Mouse (Mus musculus) right cerebral cortex, postnatal 14 days (tissue): ENCODE measurements around the gene Ackr4.

Source experiments
- DNase-seq: peaks from one replicate; pipeline ENCODE4 v3.0.0; 2022

Ackr4 gene

DNA sequence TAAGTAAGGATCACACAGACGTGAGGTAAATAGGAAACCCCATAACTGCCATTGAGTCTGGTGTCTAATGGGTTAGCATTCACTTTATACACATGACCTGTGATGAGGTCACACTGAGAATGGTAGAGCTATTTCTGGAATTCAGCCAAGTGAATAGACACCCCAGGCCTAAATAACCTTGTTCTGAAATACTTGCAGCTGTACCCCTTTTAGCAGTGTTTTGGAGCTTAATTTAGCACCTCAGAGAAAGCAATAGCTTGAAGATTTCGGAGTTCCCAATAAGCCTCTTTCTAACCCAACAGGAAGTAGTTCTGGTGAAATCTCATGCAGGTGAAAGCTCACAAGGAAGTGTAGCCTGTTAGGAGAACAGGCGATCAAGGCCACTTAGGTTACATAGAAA, at the start of gene Ackr4:
Gene Ackr4, minus strand, starts transcription at position 101 of the 400 bp plus-strand sequence.
- DNase-seq: no peak

DNA sequence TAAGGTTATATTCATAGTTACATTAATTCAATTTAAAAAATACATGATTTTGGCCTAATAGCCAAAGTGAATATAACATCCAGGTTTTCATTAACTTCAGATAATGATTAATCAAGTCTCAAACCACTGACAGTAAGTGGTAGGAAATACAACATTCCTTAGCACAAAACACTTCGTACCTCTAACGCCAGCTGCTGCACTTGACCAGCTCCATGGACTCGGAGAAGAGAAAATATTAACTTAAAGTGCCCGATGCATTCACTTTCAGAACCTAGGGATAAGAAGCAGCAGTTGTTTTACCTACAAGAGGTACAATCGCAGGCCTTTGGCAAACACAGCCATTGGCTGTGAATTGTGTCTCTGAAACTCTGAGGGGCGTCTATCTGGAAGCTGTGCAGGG, 45.6 kb upstream of the Ackr4 start:
- no peak for DNase-seq

DNA sequence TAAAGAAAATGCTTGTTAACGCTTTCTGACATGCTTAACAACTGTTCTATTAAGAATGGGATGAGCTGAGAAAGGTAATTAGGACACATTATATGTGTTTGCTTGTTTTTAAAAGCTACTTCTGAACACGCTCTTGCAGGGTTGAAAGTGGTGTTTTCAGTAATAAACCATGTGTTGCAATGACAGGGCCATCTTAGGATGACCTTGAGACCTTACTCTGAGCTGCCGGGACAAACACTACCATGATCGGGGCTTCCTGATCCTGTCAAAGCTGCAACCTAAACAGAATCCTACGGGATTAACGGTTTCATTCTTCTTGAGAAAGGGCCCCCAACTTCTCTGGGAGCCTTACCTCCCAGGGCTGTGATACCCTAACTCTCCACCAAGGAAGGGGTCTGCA, 44.9 kb upstream of the Ackr4 start:
- no peak for DNase-seq

DNA sequence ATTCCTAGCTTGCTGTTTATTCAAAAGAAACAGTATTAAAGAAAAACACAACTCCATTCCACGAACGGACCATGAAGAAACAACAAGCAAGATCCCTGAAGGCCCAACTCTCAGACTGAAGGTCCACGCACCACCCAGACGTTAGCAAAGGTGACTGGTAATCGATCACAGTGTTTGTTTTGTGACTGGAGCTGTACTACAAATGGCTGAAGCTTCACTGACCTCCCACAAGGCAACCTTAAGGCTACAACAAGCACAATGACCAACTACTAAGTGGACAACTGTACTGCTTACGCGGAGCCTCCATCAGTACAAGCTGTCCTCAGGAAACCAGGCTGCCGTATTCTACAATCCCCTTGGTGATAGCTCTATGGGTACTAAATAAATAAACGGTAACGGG, 43.3 kb upstream of the Ackr4 start:
- DNase-seq: no peak

DNA sequence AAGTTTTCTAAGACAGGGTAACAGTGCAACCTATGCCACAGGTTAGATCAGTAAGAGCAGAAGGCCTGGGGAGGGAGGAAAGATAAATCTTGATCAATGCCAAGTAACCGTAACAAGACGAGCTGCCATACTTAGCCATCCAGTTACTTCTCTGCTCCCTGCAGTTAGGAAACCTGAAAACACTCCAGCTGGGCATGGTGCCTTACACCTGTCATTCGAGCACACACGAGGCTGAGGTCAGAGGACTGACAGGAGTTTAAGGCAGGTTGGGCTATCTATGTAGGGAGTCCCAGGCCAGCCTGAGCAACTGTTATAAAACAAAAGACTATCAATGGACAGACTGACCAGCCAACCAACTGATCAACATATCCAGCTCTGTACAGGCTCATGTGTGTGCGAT, 39.2 kb upstream of the Ackr4 start:
- DNase-seq: no peak

DNA sequence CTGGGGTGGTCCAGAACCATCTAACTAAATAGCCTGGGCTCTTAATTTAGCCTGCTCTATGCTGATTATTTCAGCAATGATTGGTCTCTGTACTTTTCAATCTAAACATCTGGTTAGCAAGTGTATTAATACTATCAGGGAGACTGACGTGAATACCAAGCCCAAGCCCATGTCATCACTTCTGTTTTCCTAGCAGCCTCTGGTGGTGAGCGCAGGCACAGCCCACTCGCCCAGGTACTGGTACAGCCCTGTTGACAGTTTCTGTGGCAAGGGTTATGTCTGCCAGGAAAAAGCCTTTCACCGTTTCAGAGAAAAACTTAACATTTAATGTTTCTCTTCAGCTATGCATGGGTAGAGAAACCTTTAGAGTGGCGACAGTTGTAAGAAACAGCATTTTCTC, 37.5 kb upstream of the Ackr4 start:
- DNase-seq: no peak

DNA sequence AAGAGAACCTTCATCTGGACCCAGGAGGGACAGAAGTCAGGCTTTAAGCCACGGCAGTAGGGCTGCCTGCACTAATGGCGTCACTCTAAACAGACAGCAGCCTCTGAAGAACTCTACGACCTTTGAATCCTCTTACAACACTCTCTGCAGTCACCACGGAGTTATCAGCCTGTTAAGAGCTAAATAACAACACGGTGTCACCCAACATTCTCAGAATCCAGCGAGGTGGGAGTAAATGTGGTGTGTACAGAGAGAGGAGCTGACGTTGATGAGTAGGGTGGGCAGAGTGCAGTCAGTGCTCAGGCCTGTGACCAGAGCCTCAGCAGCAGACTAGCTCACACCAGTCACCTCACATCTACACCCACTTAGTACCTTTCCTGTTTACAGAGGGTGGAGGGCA, 34.4 kb upstream of the Ackr4 start:
- no peak for DNase-seq

DNA sequence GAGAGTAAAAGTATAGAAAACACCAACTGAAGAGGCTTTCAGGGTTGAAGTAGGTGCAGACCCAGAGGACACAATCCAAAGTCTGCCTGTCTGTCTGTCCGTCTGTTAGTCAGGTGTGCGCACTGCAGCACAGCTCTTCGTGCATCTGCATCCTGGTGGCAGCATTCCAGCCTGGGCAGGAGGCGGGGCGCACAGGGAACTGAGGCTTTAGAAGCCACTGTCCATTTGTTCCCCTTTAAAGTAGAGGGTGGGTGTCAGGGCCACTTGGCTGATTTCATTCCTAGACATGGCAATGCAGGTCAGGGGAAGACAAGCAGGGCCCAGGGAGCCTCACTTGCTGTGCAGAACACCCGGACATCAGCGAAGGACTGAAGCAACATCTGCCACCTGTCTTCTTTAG, 30.6 kb upstream of the Ackr4 start:
- no peak for DNase-seq

DNA sequence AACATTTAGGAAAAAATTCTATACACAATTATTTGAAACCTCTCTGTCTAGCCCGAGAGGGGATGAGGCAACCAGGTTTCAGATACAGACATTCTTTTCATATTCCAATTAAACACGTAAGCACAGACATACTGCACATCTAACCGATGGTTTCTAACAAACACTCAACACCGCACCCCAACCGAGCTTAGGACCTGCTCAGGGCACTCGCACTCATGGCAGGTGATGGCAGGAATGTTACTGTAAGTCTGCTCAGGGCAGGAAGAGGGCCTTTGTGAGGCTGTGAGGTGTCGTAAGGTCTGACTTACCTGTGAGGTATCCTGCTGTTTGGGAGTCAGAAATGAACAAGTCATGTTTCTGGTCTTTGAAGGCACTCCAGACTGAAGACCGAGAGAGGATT, 29.8 kb upstream of the Ackr4 start:
- DNase-seq: no peak

DNA sequence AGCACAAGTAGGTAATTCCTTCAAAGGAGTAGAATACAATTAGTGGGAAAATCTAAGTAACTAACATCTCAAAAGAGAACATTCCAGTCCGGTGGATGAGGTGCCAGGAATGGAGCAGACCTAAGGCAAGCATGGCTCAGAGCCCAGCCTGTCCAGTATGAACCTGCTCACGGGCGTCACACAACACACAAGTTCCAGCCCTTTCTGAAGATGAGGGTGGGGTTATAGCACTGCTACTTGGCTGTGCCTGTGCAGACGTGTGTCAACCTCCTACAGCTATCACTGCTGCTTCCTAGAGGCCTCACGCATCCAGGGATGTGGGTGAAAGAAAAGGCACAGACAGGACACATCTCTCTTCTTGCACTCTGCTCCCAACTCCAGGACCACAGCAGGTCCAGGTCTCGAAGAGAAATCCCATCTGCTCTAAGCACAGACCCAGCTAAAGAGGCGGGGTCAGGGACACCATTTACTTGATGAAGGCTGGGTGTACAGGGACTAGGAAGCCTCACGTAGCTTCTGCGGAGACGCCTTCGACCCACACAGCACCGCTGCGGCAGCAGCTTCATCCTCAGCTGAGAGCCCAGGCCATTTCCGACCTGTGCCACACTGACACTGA, 28.5 kb upstream of the Ackr4 start:
- DNase-seq: no peak

DNA sequence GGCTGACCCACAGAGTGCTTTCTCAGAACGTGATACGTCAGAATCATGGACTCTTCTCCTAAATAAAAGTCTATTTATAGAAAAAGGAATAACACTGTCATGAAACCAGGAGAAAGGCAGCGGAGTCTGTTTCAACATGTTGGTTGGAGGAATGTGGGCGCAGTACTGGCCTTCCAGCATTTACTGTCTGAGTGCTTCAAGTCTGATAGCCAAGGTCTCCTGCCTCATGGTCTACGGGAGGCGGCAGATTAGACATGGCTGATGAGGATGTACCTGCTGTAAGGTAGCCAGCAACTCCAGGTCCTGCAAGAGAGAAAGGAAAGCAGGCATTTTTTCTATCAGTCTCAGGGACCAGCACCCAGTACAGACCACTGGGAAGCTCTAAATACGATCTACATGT, 25.4 kb upstream of the Ackr4 start:
- no peak for DNase-seq

DNA sequence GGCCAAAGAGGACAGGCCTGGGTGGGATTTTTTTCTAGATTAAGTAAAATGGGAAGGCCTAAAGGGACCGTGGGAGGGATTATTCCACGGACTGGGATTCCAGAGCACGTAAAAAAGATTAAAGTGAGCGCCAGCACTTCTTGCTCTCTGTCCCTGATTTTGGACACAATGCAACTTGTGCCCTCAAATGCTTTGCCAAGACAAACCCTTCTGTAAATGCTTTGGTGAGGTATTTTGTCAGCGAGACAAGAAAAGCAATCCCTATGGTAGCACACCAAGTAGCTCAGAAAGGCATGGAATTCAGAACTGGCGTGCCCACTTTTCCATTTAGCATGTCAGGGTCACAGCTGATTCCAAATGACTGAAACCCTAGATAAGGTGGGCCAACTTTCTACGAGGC, 22.2 kb upstream of the Ackr4 start:
- DNase-seq: no peak

DNA sequence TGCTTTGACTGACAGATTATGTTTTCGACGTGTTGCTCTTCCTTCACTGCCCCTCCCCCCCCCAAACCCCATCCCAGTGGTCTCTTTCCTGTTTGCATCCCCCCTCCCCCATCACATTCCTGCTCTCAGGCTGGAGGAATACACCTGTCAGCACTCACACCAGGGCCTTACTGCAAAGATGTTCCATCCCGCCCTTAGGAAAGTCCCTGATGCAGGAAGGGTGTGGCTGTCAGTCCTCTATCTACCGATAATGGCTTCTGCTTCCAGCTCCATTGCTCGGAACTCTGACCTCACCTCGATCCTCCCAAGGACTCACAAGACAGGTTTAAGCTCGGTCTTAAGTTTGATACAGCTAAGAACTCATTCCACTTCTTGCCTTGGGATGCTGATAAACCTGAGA, 19.9 kb upstream of the Ackr4 start:
- no peak for DNase-seq

DNA sequence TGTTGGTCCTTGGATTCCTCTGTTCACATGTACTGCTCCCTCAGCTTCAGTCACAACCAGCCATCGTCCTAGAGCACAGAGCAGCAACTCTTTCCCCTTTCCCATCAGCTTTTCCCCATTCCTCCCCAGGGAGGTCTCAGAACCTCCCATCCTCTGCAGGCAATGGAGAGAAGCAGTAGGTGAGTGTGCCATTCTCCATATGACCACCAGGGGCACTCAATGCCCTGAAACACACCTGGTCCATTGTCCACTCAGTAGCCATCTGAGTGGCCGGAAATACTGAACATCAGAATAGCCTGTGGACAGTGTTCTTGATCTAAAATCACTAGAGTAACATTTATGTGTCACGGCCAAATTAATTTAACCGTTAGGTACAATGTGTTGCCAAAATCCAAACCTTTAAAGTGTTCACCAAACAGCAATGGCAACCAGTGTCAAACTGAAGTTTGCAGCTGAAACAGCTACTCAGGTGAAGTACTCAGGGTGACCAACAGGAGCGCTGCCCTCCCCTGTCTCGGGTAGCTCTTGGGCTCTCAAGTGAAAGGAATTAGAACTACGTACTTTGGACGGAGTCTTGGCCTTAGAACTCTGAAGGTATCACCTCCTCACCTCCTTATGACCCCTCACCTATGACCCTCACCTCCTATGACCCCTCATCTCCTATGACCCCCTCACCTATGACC, 17.7 kb upstream of the Ackr4 start:
- no peak for DNase-seq

DNA sequence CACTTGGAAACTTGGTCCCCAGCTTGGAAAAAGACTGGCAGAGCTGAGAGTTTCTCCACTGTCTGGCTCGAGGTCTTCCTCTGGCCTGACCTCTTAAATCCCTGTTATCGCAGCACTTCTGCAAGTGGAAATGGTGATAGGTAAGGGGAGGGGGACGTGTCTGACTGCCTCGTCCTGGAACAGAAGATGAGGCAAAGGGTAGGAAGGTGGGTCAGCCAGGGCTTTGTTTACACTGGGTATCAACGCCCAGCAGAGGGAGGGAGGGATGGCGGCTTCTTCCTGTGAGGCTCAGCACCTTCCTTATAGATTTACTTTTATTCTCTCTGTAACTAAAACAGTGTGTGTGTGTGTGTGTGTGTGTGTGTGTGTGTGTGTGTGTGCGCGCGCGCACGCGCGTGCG, 16.1 kb upstream of the Ackr4 start:
- DNase-seq: no peak

DNA sequence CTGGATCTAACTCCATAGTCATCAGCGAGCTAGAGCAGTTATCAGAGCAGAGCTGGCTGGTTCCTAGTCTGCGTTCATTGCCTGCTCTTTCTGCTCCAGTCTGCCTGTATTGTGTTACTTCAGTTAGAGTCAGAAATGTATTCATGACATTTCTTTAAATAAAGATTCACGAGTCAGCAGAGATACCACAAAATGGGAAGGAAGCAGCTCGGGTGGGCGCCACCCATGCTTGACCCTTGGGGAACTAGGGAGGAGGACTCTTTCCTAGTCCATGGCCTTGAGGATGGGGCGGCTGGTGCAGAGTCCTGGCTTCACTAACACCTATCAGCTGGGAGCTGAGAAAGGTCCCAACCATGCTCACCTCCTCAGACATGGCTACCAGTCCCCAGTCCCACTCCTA, 13.6 kb upstream of the Ackr4 start:
- no peak for DNase-seq

DNA sequence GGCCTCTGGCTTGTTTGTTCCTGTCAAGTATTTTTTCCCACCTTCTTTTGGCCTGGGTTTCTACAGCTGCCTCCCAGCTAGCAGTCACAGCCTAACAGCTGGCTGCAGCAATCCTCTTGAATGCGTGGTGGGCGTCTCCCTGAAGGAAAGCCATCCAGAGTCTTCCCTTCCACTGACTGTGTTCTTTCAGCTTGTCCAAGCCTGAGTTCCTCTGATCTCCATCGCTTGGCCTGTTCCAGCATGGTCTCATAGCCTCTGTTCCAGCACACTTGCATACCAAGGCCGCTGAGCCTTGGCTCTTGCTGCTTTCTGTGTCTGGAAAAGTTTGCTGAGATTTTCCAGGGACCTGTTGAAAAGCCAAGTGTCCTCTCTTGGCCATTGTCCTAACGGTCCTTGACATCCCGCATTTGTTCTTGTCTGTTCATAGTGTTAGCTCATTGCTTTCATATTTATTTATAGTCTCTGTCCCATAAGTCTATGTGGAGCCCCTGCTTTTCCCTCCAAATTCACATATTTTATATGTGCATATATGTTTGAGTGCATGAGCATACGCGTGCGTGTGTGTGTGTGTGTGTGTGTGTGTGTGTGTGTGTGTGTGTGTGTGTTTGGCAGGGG, 3.5 kb upstream of the Ackr4 start:
- DNase-seq: no peak

DNA sequence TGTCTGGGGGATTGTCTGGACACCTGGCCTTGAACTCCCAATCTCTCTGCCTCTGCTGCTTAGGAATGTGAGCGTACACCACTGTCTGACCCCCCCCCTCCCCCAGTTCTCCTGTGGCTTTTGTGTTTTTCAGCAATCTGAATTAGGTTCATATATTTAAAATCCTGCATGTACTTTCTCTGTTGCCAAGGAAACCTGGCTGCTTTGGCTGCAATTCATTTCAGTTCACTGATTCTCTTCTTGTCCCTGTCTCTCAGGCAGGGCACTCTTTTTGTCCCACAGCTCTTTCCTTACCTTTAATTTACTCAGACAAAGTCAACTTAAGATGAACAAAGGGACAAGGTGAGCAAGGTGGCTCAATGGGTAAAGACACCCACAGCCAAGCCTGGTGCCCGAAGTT, 1.4 kb upstream of the Ackr4 start:
- no peak for DNase-seq

DNA sequence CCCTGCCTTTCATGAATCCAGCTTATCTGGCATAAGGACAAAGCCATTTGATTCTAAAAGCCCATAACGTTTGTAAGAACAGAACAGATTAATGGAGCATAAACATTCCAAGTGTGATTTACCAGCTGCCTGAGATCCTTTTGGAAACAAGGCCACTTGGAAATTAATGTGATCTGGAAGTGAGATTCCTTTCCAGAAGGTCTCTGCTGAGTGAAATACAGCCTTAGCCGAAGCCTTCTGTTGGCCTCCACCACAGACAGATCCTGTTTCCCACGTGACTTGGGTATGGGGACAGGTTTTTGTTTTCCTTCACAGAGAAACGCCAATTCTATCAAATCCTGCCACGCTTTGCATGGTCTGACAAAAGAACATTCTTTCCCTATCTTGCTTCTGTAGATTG, 3.1 kb downstream of the Ackr4 start:
- no peak for DNase-seq

DNA sequence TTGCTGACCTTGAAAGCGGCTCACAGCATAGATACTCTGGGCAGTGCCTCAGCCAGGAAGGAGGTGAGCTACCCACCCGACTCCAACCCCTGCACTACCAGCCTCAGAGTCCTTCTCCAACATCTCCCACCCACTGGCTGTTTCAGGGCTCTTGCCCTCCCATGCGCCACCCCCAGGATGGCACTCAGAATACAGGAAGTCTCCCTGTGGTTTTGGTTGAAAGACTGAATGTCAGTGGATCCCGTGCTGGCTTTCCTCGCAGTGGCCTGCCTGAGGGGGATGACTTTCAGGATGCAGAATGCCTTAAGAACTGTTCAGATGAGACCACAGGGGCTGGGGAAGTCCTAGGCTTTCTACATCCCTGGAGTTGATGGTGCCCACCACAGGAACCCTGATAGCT, 3.6 kb downstream of the Ackr4 start:
- no peak for DNase-seq

DNA sequence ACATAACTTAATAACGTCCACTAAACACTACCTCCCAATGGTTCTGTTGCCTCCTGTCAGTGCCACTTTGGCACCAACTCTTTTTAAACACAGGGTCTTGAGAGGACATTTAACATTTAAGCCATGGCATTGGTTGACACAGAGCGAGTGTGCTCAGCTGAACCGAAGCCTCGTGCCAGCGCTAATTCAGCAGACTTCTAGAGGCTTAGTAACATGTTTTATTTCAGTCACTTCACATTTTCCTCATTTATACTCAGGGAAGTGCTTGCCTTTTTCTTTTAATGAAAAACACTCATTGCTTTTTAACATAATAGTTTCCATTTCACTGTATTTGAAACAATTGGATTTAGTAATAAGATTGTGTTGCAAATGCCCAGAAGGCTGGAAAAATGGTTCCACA, 17.6 kb downstream of the Ackr4 start:
- no peak for DNase-seq

DNA sequence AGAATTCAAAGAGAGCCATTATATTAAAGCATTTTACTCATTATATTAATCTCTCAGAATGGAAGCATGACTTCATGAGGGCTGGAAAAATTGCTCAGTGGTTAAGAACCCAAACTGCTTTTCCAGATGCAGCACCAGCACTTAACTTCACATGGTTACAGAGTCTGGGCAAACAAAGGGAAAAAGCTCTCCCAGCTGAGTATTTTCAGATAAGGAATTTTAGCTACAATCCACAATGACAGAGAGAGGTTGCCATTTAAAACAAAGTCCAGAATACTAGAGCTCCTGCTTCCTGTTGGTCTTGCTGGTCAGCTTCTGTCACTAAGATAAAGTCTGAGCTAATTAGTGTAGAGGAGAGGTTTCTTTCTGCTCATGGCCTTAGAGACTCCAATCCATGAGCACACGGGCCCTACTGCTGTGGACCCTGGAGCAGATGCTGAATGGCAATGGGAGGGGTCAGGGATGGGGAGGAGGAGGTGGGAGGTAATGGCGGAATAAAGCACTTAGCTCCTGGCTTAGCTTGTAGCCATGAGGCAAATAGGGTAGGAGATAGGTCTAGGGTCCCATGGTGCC, 18.1 kb downstream of the Ackr4 start:
- DNase-seq: no peak

DNA sequence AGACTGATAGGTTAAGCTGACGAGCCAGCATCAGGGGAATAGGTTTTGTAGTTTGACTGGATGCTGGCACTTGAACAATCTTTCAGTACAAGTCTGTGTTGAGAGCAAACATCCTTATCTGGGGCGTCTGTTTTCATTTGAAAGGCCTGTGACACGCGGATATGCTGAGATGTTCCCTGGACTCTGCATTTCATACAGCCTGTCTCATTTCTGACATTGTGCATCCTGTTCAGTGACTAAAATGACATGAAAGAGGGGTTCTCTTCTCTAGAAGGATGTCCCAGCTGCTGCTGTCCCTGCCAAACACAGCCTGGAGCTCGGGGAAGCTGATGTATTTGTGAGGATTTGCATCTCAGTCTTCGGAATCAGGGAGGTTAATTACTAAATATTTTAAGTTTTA, 19.3 kb downstream of the Ackr4 start:
- no peak for DNase-seq

DNA sequence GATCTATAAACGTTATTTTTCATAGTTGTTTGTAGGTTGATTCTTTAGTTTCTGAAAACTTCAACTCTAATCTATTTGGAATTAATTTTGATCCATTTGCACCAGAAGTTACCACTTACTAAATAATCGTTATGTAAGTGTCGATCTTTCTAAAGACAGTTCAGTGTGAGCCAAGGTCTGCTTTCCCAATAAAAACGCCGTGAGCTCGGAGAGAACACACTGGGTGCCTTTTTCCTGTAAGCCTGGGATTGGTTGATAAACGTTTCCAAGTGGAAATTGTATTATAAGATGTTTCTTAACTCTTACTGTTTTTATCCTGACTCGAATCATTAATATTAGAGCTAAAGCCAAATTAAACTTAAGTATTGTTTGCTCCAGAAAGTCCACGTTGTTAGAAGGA, 19.8 kb downstream of the Ackr4 start:
- DNase-seq: no peak

DNA sequence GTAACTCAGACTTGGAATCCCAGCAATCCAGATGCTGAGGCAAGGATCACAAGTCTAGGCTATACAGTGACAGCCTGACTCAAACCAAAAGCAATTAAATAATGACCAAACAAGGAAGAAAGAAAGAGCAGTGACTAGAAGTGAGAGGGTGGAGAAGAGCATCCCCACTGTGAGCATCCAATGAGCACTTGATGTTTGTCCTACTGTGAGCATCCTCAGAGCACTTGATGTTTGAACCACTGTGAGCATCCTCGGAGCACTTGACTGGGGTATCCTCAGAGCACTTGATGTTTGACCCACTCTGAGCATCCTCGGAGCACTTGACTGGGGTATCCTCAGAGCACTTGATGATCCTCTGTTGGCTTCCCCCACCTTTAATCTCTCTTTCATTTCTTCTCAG, 21.7 kb downstream of the Ackr4 start:
- DNase-seq: no peak
